Mouse (Mus musculus): ENCODE results near the gene Mzf1.
A peak's percentile ranks its signal among the peaks of the same experiment; 100 is the strongest.

GRCm38 (mm10) chr7:13054287-13055010 is at the start of gene Mzf1:
- TF ChIP-seq CTCF (IDR thresholded peaks at IDR 0.05; ENCODE audit: extremely low read depth, insufficient read depth, low read length) (no peak), POLR2A (IDR thresholded peaks at IDR 0.05; ENCODE audit: extremely low read depth, insufficient read depth, low read length) (peak; percentile 80)
